Mouse (Mus musculus): Measurements from ENCODE around the gene Ddit4l. TPM values are rescaled to one million over a fixed set of nuclear protein-coding genes. Genes with fewer than 3 reads are reported as not detected.
"Not testable (repeated sequence)": the region's sequence is repeated elsewhere in the genome, so short reads cannot be mapped to it uniquely, and the experiment has no call there.

Ddit4l gene
- total and polyA plus RNA-seq, 2 experiments from 2014 or later, result 2.4 to 6.4 TPM

DNA sequence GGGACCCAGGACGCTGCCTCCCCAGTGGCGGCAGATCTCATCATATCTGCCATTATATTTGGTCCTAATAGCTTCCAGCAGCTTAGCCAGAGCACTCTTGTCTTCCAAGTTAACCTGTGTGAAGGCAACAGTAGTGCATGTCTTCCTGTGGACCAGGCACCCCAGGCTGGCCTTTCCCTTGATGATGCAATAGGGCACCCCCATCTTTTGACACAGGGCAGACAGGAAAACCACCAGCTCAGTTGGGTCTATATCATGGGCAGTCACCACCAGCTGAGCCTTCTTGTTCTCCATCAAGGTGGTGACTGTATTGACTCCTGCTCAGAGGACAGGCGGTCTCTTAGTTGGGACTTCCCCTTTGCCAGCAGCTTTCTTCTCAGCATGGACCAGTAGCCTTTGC lies 22.7 kb downstream of the Ddit4l start:
- Histone ChIP-seq H3K9ac (replicated peaks; ENCODE audit: low read length) (no peak overlapping the region), H3K4me2 (ENCODE audit: low read depth, low read length) (no peak overlapping the region), H3K27me3 (ENCODE audit: insufficient read depth, low read length) (no peaks in the 10 kb centered on the region), H3K9me3 (ENCODE audit: low read length) (no peaks in the 10 kb centered on the region), H3K4me3 (ENCODE audit: low read length) (no peak overlapping the region), H3K27ac (no peak overlapping the region), H3K4me1 (ENCODE audit: insufficient read depth, low read length) (no peaks in the 10 kb centered on the region; the same call in 1 of the 2 replicates), H3K36me3 (ENCODE audit: insufficient read depth, low read length) (no peaks in the 10 kb centered on the region)
- no peak for ATAC-seq
- no peak for DNase-seq (ENCODE audit: low spot score)
- no peak for TF ChIP-seq CTCF (IDR thresholded peaks at IDR 0.05; ENCODE audit: low read depth)
- 93% methylated on average over 3 of the region's 3 CpGs for WGBS

DNA sequence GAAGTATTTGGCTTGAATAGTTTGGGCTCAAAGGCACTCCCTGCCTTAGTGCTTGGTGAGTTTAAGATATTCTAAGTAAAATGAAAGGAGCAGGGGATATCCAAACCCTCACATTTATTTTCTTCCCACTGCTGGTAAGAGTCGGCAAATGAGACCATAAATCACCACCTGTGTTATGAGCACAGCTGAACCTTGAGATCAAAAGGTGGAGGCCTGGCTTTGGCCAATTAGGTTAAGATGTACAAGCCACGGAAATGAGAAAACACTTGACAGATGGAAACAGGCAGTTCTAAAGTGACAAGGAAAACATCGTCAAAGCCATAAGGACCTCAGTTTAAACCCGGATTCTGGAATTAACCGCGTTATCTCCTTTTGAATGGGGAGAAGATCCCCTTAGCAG lies 23.5 kb downstream of the Ddit4l start:
- Histone ChIP-seq H3K4me1 (ENCODE audit: insufficient read depth, low read length) (no peaks in the 10 kb centered on the region; the same call in 1 of the 2 replicates), H3K9ac (replicated peaks; ENCODE audit: low read length) (no peak overlapping the region), H3K27me3 (ENCODE audit: insufficient read depth, low read length) (no peaks in the 10 kb centered on the region), H3K4me2 (ENCODE audit: low read depth, low read length) (no peak overlapping the region), H3K36me3 (ENCODE audit: insufficient read depth, low read length) (no peaks in the 10 kb centered on the region), H3K27ac (no peak overlapping the region), H3K9me3 (ENCODE audit: low read length) (no peaks in the 10 kb centered on the region), H3K4me3 (ENCODE audit: low read length) (no peak overlapping the region)
- ATAC-seq (no peak), DNase-seq (ENCODE audit: low spot score) (no peak)
- 83% methylated on average over 6 of the region's 6 CpGs for WGBS
- no peak for TF ChIP-seq CTCF (IDR thresholded peaks at IDR 0.05; ENCODE audit: low read depth)

- DNase-seq (ENCODE audit: low spot score) (peak; percentile 30), ATAC-seq (no peak)
- no peak overlapping the region for H3K4me3 ChIP-seq (ENCODE audit: low read length)
- H3K4me1 ChIP-seq (ENCODE audit: insufficient read depth, low read length), result no peaks in the 10 kb centered on the region
- no peaks in the 10 kb centered on the region for H3K36me3 ChIP-seq (ENCODE audit: insufficient read depth, low read length)
- H3K4me2 ChIP-seq (ENCODE audit: low read depth, low read length), result no peak overlapping the region
- H3K27me3 ChIP-seq (ENCODE audit: insufficient read depth, low read length), result no peaks in the 10 kb centered on the region
- 65% methylated on average over 12 of the region's 12 CpGs for WGBS
- no peak for TF ChIP-seq CTCF (IDR thresholded peaks at IDR 0.05; ENCODE audit: low read depth)
- no peak overlapping the region for H3K27ac ChIP-seq
- no peak overlapping the region for H3K9ac ChIP-seq (replicated peaks; ENCODE audit: low read length)
- no peaks in the 10 kb centered on the region for H3K9me3 ChIP-seq (ENCODE audit: low read length)
These were observed 26.2 kb downstream of the Ddit4l start for GRCm38 (mm10) chr3:137647427-137648100.

DNA sequence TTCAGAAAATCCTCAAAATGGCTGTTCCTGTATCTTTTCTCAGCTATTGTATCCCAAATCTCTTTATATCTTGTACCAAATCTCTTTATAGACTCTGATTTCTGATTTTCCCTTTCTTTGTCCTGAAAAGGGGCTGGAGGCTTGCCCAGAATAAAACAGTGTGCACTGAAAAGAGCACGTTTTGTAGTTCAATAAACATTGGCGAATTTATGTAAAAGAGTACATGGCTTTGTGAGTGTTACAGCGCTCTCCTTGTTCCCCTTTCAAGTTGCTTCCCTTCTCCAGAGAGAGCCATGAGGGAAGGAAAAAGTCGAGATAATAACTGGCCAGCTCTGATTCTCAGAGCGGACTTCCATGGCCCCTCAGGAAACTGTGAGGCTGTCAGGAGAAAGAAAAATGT lies 27.7 kb downstream of the Ddit4l start:
- H3K27ac ChIP-seq, result no peak overlapping the region
- H3K9ac ChIP-seq (replicated peaks; ENCODE audit: low read length), result no peak overlapping the region
- H3K27me3 ChIP-seq (ENCODE audit: insufficient read depth, low read length), result no peaks in the 10 kb centered on the region
- no peaks in the 10 kb centered on the region for H3K36me3 ChIP-seq (ENCODE audit: insufficient read depth, low read length)
- no peak overlapping the region for H3K4me2 ChIP-seq (ENCODE audit: low read depth, low read length)
- ATAC-seq, result no peak
- DNase-seq (ENCODE audit: low spot score), result no peak
- WGBS, result 43% methylated on average over 5 of the region's 5 CpGs
- H3K9me3 ChIP-seq (ENCODE audit: low read length), result no peaks in the 10 kb centered on the region
- H3K4me3 ChIP-seq (ENCODE audit: low read length), result no peak overlapping the region
- no peaks in the 10 kb centered on the region for H3K4me1 ChIP-seq (ENCODE audit: insufficient read depth, low read length)
- TF ChIP-seq CTCF (IDR thresholded peaks at IDR 0.05; ENCODE audit: low read depth), result no peak

DNA sequence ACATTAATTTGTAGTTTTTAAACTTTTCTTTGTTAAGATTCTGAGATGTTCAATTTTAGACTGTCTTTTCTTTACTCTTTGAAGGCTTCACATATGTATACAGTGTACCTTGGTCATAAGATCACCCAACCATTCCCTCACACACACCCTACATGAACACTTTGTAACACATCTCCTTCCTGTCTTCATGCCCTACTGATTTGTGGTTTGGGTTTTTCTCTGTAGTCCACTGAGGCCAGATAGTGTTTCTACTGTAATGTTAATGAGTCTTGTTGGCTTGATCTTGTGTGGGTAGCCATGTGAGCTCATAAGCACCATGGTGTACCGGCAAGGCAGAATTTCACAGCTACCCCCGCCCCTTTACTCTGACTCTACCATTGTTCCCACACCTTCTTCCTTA lies 31.4 kb downstream of the Ddit4l start:
- H3K27me3 ChIP-seq (ENCODE audit: insufficient read depth, low read length), result no peaks in the 10 kb centered on the region
- no peak overlapping the region for H3K9ac ChIP-seq (replicated peaks; ENCODE audit: low read length)
- no peak for ATAC-seq
- no peak overlapping the region for H3K4me3 ChIP-seq (ENCODE audit: low read length)
- no peak overlapping the region for H3K27ac ChIP-seq
- no peaks in the 10 kb centered on the region for H3K36me3 ChIP-seq (ENCODE audit: insufficient read depth, low read length)
- no peak overlapping the region for H3K4me2 ChIP-seq (ENCODE audit: low read depth, low read length)
- no peak for TF ChIP-seq CTCF (IDR thresholded peaks at IDR 0.05; ENCODE audit: low read depth)
- DNase-seq (ENCODE audit: low spot score), result no peak
- no peaks in the 10 kb centered on the region for H3K4me1 ChIP-seq (ENCODE audit: insufficient read depth, low read length)
- H3K9me3 ChIP-seq (ENCODE audit: low read length), result no peaks in the 10 kb centered on the region
- 98% methylated on average over 2 of the region's 2 CpGs for WGBS

DNA sequence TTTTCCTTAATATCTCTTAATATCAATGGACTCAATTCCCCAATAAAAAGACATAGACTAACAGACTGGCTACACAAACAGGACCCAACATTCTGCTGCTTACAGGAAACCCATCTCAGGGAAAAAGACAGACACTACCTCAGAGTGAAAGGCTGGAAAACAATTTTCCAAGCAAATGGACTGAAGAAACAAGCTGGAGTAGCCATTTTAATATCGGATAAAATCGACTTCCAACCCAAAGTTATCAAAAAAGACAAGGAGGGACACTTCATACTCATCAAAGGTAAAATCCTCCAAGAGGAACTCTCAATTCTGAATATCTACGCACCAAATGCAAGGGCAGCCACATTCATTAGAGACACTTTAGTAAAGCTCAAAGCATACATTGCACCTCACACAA lies 49.8 kb downstream of the Ddit4l start, which contains the start of gene Gm21962:
Gene Gm21962, plus strand, starts transcription at position 301 of the 400 bp plus-strand sequence.
- not testable (repeated sequence) for H3K36me3 ChIP-seq (ENCODE audit: insufficient read depth, low read length); H3K9me3 ChIP-seq (ENCODE audit: low read length); H3K27ac ChIP-seq; H3K27me3 ChIP-seq (ENCODE audit: insufficient read depth, low read length); H3K4me2 ChIP-seq (ENCODE audit: low read depth, low read length); H3K4me1 ChIP-seq (ENCODE audit: insufficient read depth, low read length); ATAC-seq; H3K9ac ChIP-seq (replicated peaks; ENCODE audit: low read length); DNase-seq (ENCODE audit: low spot score); H3K4me3 ChIP-seq (ENCODE audit: low read length)
- WGBS, result no CpG with 5 or more reads among the region's 3 CpGs

Small RNAs within 50 kb of the gene (microRNA-seq; reads per million reads assigned to microRNA genes)
- gene Gm22468, result 0 reads per million in 2 experiments

Other genes with a start within 250 kb of the Ddit4l start
- not detected in 2 replicates for gene Gm21962, start 49.9 kb downstream of the Ddit4l start, total RNA-seq (2014; rRNA removed)
- gene Gm21962, start 49.9 kb downstream of the Ddit4l start, polyA plus RNA-seq (2015; fragmentation: Nextera tagmentation; extraction: Ambion mirVana), result not detected in 2 replicates
- gene H2afz, start 242.9 kb downstream of the Ddit4l start, total RNA-seq (2014; rRNA removed), result 542 and 567 TPM in 2 replicates
- gene H2afz, start 242.9 kb downstream of the Ddit4l start, polyA plus RNA-seq (2015; fragmentation: Nextera tagmentation; extraction: Ambion mirVana), result 814 and 865 TPM in 2 replicates
- gene Dnajb14, start 246.1 kb downstream of the Ddit4l start, total RNA-seq (2014; rRNA removed), result 22.4 and 22.5 TPM in 2 replicates
- gene Dnajb14, start 246.1 kb downstream of the Ddit4l start, polyA plus RNA-seq (2015; fragmentation: Nextera tagmentation; extraction: Ambion mirVana), result 19.2 and 21.9 TPM in 2 replicates